Mouse (Mus musculus) cerebellum, adult 2 months (tissue): ENCODE measurements around the gene Cdh16.

ENCODE experiments used
- CTCF ChIP-seq: fragments of 200-500 bp; IDR thresholded peaks from 2 replicates; pipeline ENCODE4 v1.5.1; 2011; ENCODE audit warnings: low read depth, mild to moderate bottlenecking, control low read depth, low read length, moderate library complexity, borderline replicate concordance; ENCODE audit not compliant: insufficient read depth
- POLR2A ChIP-seq: fragments of 200-500 bp; IDR thresholded peaks from 2 replicates; pipeline ENCODE4 v1.6.1; 2011; ENCODE audit warnings: low read length, control low read depth, borderline replicate concordance; ENCODE audit not compliant: insufficient read depth

- no peak for TF ChIP-seq CTCF
- no peak for TF ChIP-seq POLR2A
These were observed 9.1 kb upstream of the Cdh16 start for GRCm38 (mm10) chr8:104633156-104633744.
